Mouse (Mus musculus) kidney, embryonic 15.5 days (tissue): ENCODE data around the gene Map3k7. TPM values are rescaled to one million over a fixed set of nuclear protein-coding genes. Genes with fewer than 3 reads are reported as not detected.

Source experiments
- ATAC-seq: fragments of 200-750 bp; cut with Nextera tagmentation; replicated peaks from 2 replicates; pipeline ENCODE4 v1.8.0; 2017; ENCODE audit warnings: moderate TSS enrichment; ENCODE audit not compliant: low FRiP score
- H3K27ac ChIP-seq: fragments of 300-500 bp; sonication (generic); 2 replicates; pipeline ENCODE4 v1.5.1; 2015; ENCODE audit warnings: mild to moderate bottlenecking, inconsistent platforms
- H3K27me3 ChIP-seq: fragments of 300-500 bp; sonication (generic); 2 replicates; pipeline ENCODE4 v1.6.1; 2015; ENCODE audit warnings: inconsistent platforms
- H3K36me3 ChIP-seq: fragments of 300-500 bp; sonication (generic); 2 replicates; pipeline ENCODE4 v1.6.1; 2015; ENCODE audit warnings: inconsistent platforms
- H3K4me1 ChIP-seq: fragments of 300-500 bp; sonication (generic); 2 replicates; pipeline ENCODE4 v1.6.1; 2015; ENCODE audit warnings: inconsistent platforms
- H3K4me2 ChIP-seq: fragments of 300-500 bp; sonication (generic); 2 replicates; pipeline ENCODE4 v1.6.1; 2015; ENCODE audit warnings: moderate library complexity, mild to moderate bottlenecking, inconsistent platforms
- H3K4me3 ChIP-seq: fragments of 300-500 bp; sonication (generic); replicated peaks from 2 replicates; pipeline ENCODE4 v1.5.1; 2015; ENCODE audit warnings: mild to moderate bottlenecking, inconsistent platforms
- H3K9ac ChIP-seq: fragments of 300-500 bp; sonication (generic); 2 replicates; pipeline ENCODE4 v1.6.1; 2015; ENCODE audit warnings: mild to moderate bottlenecking, inconsistent platforms
- H3K9me3 ChIP-seq: fragments of 300-500 bp; sonication (generic); replicated peaks from 2 replicates; pipeline ENCODE4 v1.6.1; 2016; ENCODE audit warnings: inconsistent platforms
- WGBS: fragments of 180-500 bp; shearing (Covaris S2); methylation state at CpG from one replicate; pipeline ENCODE4 v1.1.7; 2015; ENCODE audit warnings: mixed read lengths; 5-methylcytosine and 5-hydroxymethylcytosine counted together
- polyA plus RNA-seq: library from polyadenylated mRNA; unstranded; fragments of >200 nt; fragmentation: Nextera tagmentation; extraction: Ambion mirVana; gene quantifications from 2 replicates; pipeline ENCODE4 v1.2.1, GENCODE M21; 2015

Gene Map3k7
- polyA plus RNA-seq, result 32.7 and 35.4 TPM in 2 replicates

GRCm38 (mm10) chr4:31963354-31964193 lies at the start of gene Map3k7:
Map3k7 (plus strand) TSS chr4:31964097.
- Histone ChIP-seq H3K36me3 (no peaks in the 10 kb centered on the region), H3K4me1 (peaks cover 16% of the 10 kb centered on the region), H3K4me3 (peak within 1 kb of the TSS; percentile 80), H3K27ac (peak within 1 kb of the TSS; percentile 100), H3K27me3 (no peaks in the 10 kb centered on the region), H3K9me3 (no peaks in the 10 kb centered on the region), H3K9ac (peak within 1 kb of the TSS; percentile 85), H3K4me2 (peak within 1 kb of the TSS; percentile 68)
- under 1% methylated on average over 88 of the region's 88 CpGs for WGBS
- peak; percentile 96 for ATAC-seq

- H3K27ac ChIP-seq, result no peak overlapping the region
- 64% methylated on average over 11 of the region's 11 CpGs for WGBS
- no peaks in the 10 kb centered on the region for H3K36me3 ChIP-seq
- no peak overlapping the region for H3K4me2 ChIP-seq
- H3K9ac ChIP-seq, result no peak overlapping the region
- H3K27me3 ChIP-seq, result no peaks in the 10 kb centered on the region
- ATAC-seq, result no peak
- 0 out of 2 replicates have a peak, but pooled peaks cover 3% of the 10 kb centered on the region for H3K4me1 ChIP-seq
- H3K4me3 ChIP-seq, result no peak overlapping the region
- H3K9me3 ChIP-seq, result no peaks in the 10 kb centered on the region
Measured at GRCm38 (mm10) chr4:31915114-31915513, 48.8 kb upstream of the Map3k7 start.

GRCm38 (mm10) chr4:31918717-31919116 lies 45.2 kb upstream of the Map3k7 start:
- H3K4me1 ChIP-seq, result peaks cover 13% of the 10 kb centered on the region; the same call in 1 of the 2 replicates
- no peak overlapping the region for H3K4me3 ChIP-seq
- H3K27ac ChIP-seq, result no peak overlapping the region
- no peak overlapping the region for H3K9ac ChIP-seq
- H3K36me3 ChIP-seq, result no peaks in the 10 kb centered on the region
- H3K27me3 ChIP-seq, result no peaks in the 10 kb centered on the region
- WGBS, result 80% methylated on average over 5 of the region's 5 CpGs
- no peak for ATAC-seq
- H3K9me3 ChIP-seq, result no peaks in the 10 kb centered on the region
- H3K4me2 ChIP-seq, result no peak overlapping the region

- H3K4me1 ChIP-seq, result peaks cover 15% of the 10 kb centered on the region; the same call in 1 of the 2 replicates
- H3K27ac ChIP-seq, result no peak overlapping the region
- no peak overlapping the region for H3K4me3 ChIP-seq
- 0 out of 2 replicates have a peak, but pooled peaks have one; percentile 27 for ATAC-seq
- H3K36me3 ChIP-seq, result no peaks in the 10 kb centered on the region
- no peak overlapping the region for H3K9ac ChIP-seq
- WGBS, result 44% methylated on average over 7 of the region's 7 CpGs
- H3K4me2 ChIP-seq, result no peak overlapping the region
- H3K9me3 ChIP-seq, result no peaks in the 10 kb centered on the region
- no peaks in the 10 kb centered on the region for H3K27me3 ChIP-seq
Measured at GRCm38 (mm10) chr4:31922215-31922614, 41.7 kb upstream of the Map3k7 start.

GRCm38 (mm10) chr4:31923437-31923836 lies 40.5 kb upstream of the Map3k7 start:
- Histone ChIP-seq H3K9ac (no peak overlapping the region), H3K4me1 (peaks cover 15% of the 10 kb centered on the region; the same call in 1 of the 2 replicates), H3K4me3 (no peak overlapping the region), H3K4me2 (no peak overlapping the region), H3K27ac (no peak overlapping the region), H3K36me3 (no peaks in the 10 kb centered on the region), H3K9me3 (no peaks in the 10 kb centered on the region), H3K27me3 (no peaks in the 10 kb centered on the region)
- whole genome bisulfite sequencing, result 63% methylated on average over 8 of the region's 8 CpGs
- no peak for ATAC-seq

- WGBS, result 16% methylated on average over 14 of the region's 14 CpGs
- Histone ChIP-seq H3K4me1 (peaks cover 15% of the 10 kb centered on the region; the same call in 1 of the 2 replicates), H3K4me2 (peak overlapping the region; percentile 13; the same call in 1 of the 2 replicates), H3K9ac (no peak overlapping the region), H3K4me3 (no peak overlapping the region), H3K36me3 (no peaks in the 10 kb centered on the region), H3K27ac (peak overlapping the region; percentile 24; the same call in 1 of the 2 replicates), H3K9me3 (no peaks in the 10 kb centered on the region), H3K27me3 (no peaks in the 10 kb centered on the region)
- ATAC-seq, result peak; percentile 72
Measured at GRCm38 (mm10) chr4:31924301-31925185, 39.4 kb upstream of the Map3k7 start.

GRCm38 (mm10) chr4:31933171-31933570 lies 30.7 kb upstream of the Map3k7 start:
- H3K27me3 ChIP-seq, result 0 out of 2 replicates have a peak, but pooled peaks cover 2% of the 10 kb centered on the region
- ATAC-seq, result no peak
- H3K4me1 ChIP-seq, result peaks cover 15% of the 10 kb centered on the region
- H3K36me3 ChIP-seq, result no peaks in the 10 kb centered on the region
- H3K27ac ChIP-seq, result no peak overlapping the region
- no peaks in the 10 kb centered on the region for H3K9me3 ChIP-seq
- H3K9ac ChIP-seq, result no peak overlapping the region
- no peak overlapping the region for H3K4me2 ChIP-seq
- 59% methylated on average over 3 of the region's 3 CpGs for WGBS
- H3K4me3 ChIP-seq, result no peak overlapping the region

- Histone ChIP-seq H3K4me2 (peak overlapping the region; percentile 24; the same call in 1 of the 2 replicates), H3K27ac (peak overlapping the region; percentile 39; the same call in 1 of the 2 replicates), H3K36me3 (no peaks in the 10 kb centered on the region), H3K4me1 (peaks cover 18% of the 10 kb centered on the region), H3K9ac (no peak overlapping the region), H3K9me3 (no peaks in the 10 kb centered on the region), H3K27me3 (0 out of 2 replicates have a peak, but pooled peaks cover 2% of the 10 kb centered on the region), H3K4me3 (no peak overlapping the region)
- no peak for ATAC-seq
- 44% methylated on average over 3 of the region's 3 CpGs for WGBS
Measured at GRCm38 (mm10) chr4:31935831-31936306, 28.0 kb upstream of the Map3k7 start.

- H3K27ac ChIP-seq, result peak overlapping the region; percentile 39
- H3K9me3 ChIP-seq, result no peaks in the 10 kb centered on the region
- peaks cover 18% of the 10 kb centered on the region for H3K4me1 ChIP-seq
- H3K27me3 ChIP-seq, result 0 out of 2 replicates have a peak, but pooled peaks cover 2% of the 10 kb centered on the region
- no peaks in the 10 kb centered on the region for H3K36me3 ChIP-seq
- H3K4me2 ChIP-seq, result peak overlapping the region; percentile 96; the same call in 1 of the 2 replicates
- ATAC-seq, result no peak
- WGBS, result 21% methylated on average over 8 of the region's 8 CpGs
- H3K9ac ChIP-seq, result no peak overlapping the region
- H3K4me3 ChIP-seq, result no peak overlapping the region
Measured at GRCm38 (mm10) chr4:31936358-31936757, 27.5 kb upstream of the Map3k7 start.

- Histone ChIP-seq H3K27ac (0 out of 2 replicates have a peak overlapping the region, but pooled peaks have one; percentile 70), H3K4me1 (peaks cover 18% of the 10 kb centered on the region), H3K9ac (peak overlapping the region; percentile 59), H3K27me3 (0 out of 2 replicates have a peak, but pooled peaks cover 2% of the 10 kb centered on the region), H3K4me2 (peak overlapping the region; percentile 96), H3K36me3 (no peaks in the 10 kb centered on the region), H3K9me3 (no peaks in the 10 kb centered on the region), H3K4me3 (peak overlapping the region; percentile 52)
- no peak; the same call in 1 of the 2 replicates for ATAC-seq
- WGBS, result 10% methylated on average over 15 of the region's 15 CpGs
Measured at GRCm38 (mm10) chr4:31936911-31937375, 27.0 kb upstream of the Map3k7 start.
